Mouse (Mus musculus): ENCODE measurements around the gene Fank1. TPM values are rescaled to one million over a fixed set of nuclear protein-coding genes. Genes with fewer than 3 reads are reported as not detected.

Gene Fank1
- total and polyA plus RNA-seq, 3 experiments = 0.16 to 0.17 TPM; not detected in 1

GRCm38 (mm10) chr7:133876139-133876538 lies 99.5 kb downstream of the Fank1 start:
- no peaks in the 10 kb centered on the region for H3K36me3 ChIP-seq (replicated peaks in 1 of 2; ENCODE audit: control insufficient read depth in 1 of 2, insufficient read depth in 1 of 2, low read length in 1 of 2)
- TF ChIP-seq MAZ (IDR thresholded peaks at IDR 0.05; ENCODE audit: low read depth, low read length) (no peak), EP300 (IDR thresholded peaks at IDR 0.05; ENCODE audit: low read length) (no peak), TCF12 (IDR thresholded peaks at IDR 0.05; ENCODE audit: low read depth, low read length) (no peak), NRF1 (IDR thresholded peaks at IDR 0.05; ENCODE audit: low read depth, low read length) (no peak), JUND (conservative IDR thresholded peaks at IDR 0.05; ENCODE audit: low read depth, low read length) (no peak), CHD2 (IDR thresholded peaks at IDR 0.05; ENCODE audit: low read length) (no peak), ETS1 (conservative IDR thresholded peaks at IDR 0.05; ENCODE audit: low read depth, low read length) (no peak), CTCF (conservative IDR thresholded peaks at IDR 0.05 in 1 of 2, IDR thresholded peaks at IDR 0.05 in 1 of 2; ENCODE audit: low read depth in 2 of 2, low read length in 2 of 2) (no peak), IRF4 (IDR thresholded peaks at IDR 0.05; ENCODE audit: low read depth, low read length) (no peak), USF1 (IDR thresholded peaks at IDR 0.05; ENCODE audit: low read depth, low read length) (no peak), KAT2A (IDR thresholded peaks at IDR 0.05; ENCODE audit: insufficient replicate concordance, low read length) (no peak), UBTF (IDR thresholded peaks at IDR 0.05; ENCODE audit: low read depth, low read length) (no peak), NELFE (IDR thresholded peaks at IDR 0.05; ENCODE audit: low read depth, low read length) (no peak), BHLHE40 (IDR thresholded peaks at IDR 0.05; ENCODE audit: low read depth, low read length) (no peak), RCOR1 (conservative IDR thresholded peaks at IDR 0.05; ENCODE audit: low read depth, low read length) (no peak), MAX (IDR thresholded peaks at IDR 0.05; ENCODE audit: low read length) (no peak), ELF1 (IDR thresholded peaks at IDR 0.05; ENCODE audit: low read depth, low read length) (no peak), USF2 (conservative IDR thresholded peaks at IDR 0.05; ENCODE audit: low read depth, low read length) (no peak), SIN3A (IDR thresholded peaks at IDR 0.05; ENCODE audit: low read length) (no peak), SMC3 (IDR thresholded peaks at IDR 0.05; ENCODE audit: low read depth, low read length) (no peak)
- H3K9me3 ChIP-seq (replicated peaks; ENCODE audit: low read length) = peaks cover 35% of the 10 kb centered on the region
- in situ Hi-C loops (cut with MboI; ENCODE audit: low pct_ligation_motif_present, low pct_unique_long_range_greater_than_20kb, low sequenced_read_pairs) = no loop called here
- H3K4me3 ChIP-seq (replicated peaks in 1 of 3; ENCODE audit: low read depth in 2 of 3, low read length in 2 of 3, poor library complexity in 1 of 3) = no peak overlapping the region
- dilution Hi-C loops (cut with MboI; ENCODE audit: extremely low pct_ligation_motif_present, extremely low pct_unique_long_range_greater_than_20kb, low sequenced_read_pairs) = no loop called here
- peaks cover 21% of the 10 kb centered on the region for H3K27me3 ChIP-seq (replicated peaks)
- H3K9ac ChIP-seq (ENCODE audit: insufficient read depth, low read depth) = no peak overlapping the region
- no peaks in the 10 kb centered on the region for H3K79me2 ChIP-seq (replicated peaks; ENCODE audit: control insufficient read depth, extremely low read depth, insufficient read depth, poor library complexity, severe bottlenecking)
- no peak overlapping the region for H3K27ac ChIP-seq (ENCODE audit: insufficient read depth, low read depth)
- no peak overlapping the region for H3K4me2 ChIP-seq (ENCODE audit: insufficient read depth, low read depth, poor library complexity, severe bottlenecking)
- H3K4me1 ChIP-seq (ENCODE audit: control insufficient read depth in 1 of 2, insufficient read depth in 2 of 2) = no peaks in the 10 kb centered on the region
- no peak for DNase-seq (ENCODE audit: extremely low read depth)

DNA sequence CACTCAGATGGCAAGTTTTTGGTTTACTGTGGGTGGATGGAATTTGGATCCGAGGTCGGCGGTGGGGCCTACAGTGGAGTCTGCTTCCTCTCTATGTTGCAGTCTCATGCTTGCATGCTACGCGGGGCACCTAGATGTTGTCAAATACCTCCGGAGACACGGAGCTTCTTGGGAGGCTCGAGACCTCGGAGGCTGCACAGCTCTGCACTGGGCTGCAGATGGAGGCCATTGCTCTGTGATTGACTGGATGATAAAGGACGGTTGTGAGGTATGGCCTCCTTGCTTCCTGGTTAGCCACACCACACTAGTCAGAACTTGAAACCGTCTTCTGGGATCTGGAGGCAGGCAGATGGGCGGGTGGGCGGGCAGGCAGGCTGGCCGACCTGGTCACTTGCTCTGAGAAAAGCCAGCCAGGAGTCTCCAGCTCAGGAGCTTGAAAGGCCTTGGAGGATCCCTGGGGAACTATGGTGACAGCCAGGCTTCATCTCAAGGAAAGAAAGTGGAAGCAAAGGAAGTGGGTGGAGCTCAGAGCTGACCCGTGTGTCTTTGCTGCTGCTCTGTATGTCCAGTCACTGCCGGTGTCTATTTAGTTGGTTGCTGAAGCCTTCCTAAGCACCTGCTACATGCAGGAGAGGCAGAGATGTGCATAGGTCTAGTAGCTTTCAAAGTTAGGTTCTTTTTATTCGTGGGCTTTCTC lies 100.1 kb downstream of the Fank1 start:
- no peak overlapping the region for H3K9ac ChIP-seq (ENCODE audit: insufficient read depth, low read depth)
- no peaks in the 10 kb centered on the region for H3K36me3 ChIP-seq (replicated peaks in 1 of 2; ENCODE audit: control insufficient read depth in 1 of 2, insufficient read depth in 1 of 2, low read length in 1 of 2)
- H3K79me2 ChIP-seq (replicated peaks; ENCODE audit: control insufficient read depth, extremely low read depth, insufficient read depth, poor library complexity, severe bottlenecking) = no peaks in the 10 kb centered on the region
- in situ Hi-C loops (cut with MboI; ENCODE audit: low pct_ligation_motif_present, low pct_unique_long_range_greater_than_20kb, low sequenced_read_pairs) = no loop called here
- no peaks in the 10 kb centered on the region for H3K4me1 ChIP-seq (ENCODE audit: control insufficient read depth in 1 of 2, insufficient read depth in 2 of 2)
- peaks cover 20% of the 10 kb centered on the region for H3K27me3 ChIP-seq (replicated peaks)
- H3K27ac ChIP-seq (ENCODE audit: insufficient read depth, low read depth) = no peak overlapping the region
- no peak for DNase-seq (ENCODE audit: extremely low read depth)
- no peak overlapping the region for H3K4me2 ChIP-seq (ENCODE audit: insufficient read depth, low read depth, poor library complexity, severe bottlenecking)
- peaks cover 39% of the 10 kb centered on the region for H3K9me3 ChIP-seq (replicated peaks; ENCODE audit: low read length)
- H3K4me3 ChIP-seq (replicated peaks in 1 of 3; ENCODE audit: low read depth in 2 of 3, low read length in 2 of 3, poor library complexity in 1 of 3) = no peak overlapping the region
- dilution Hi-C loops (cut with MboI; ENCODE audit: extremely low pct_ligation_motif_present, extremely low pct_unique_long_range_greater_than_20kb, low sequenced_read_pairs) = no loop called here
- no peak for TF ChIP-seq ZKSCAN1 (IDR thresholded peaks at IDR 0.05; ENCODE audit: borderline replicate concordance, low read depth, low read length)
- TF ChIP-seq CHD2 (IDR thresholded peaks at IDR 0.05; ENCODE audit: low read length) = no peak
- TF ChIP-seq JUND (conservative IDR thresholded peaks at IDR 0.05; ENCODE audit: low read depth, low read length) = no peak
- no peak for TF ChIP-seq EP300 (IDR thresholded peaks at IDR 0.05; ENCODE audit: low read length)
- TF ChIP-seq USF1 (IDR thresholded peaks at IDR 0.05; ENCODE audit: low read depth, low read length) = no peak
- no peak for TF ChIP-seq PAX5 (IDR thresholded peaks at IDR 0.05; ENCODE audit: low read length)
- TF ChIP-seq TCF12 (IDR thresholded peaks at IDR 0.05; ENCODE audit: low read depth, low read length) = no peak
- TF ChIP-seq ZMIZ1 (IDR thresholded peaks at IDR 0.05; ENCODE audit: low read depth, low read length) = no peak
- TF ChIP-seq IRF4 (IDR thresholded peaks at IDR 0.05; ENCODE audit: low read depth, low read length) = no peak
- TF ChIP-seq ETS1 (conservative IDR thresholded peaks at IDR 0.05; ENCODE audit: low read depth, low read length) = no peak

All from CH12.LX (cell line).